Mouse (Mus musculus) stomach, embryonic 15.5 days (tissue): ENCODE results near the gene Bub1. TPM values are rescaled to one million over a fixed set of nuclear protein-coding genes. Genes with fewer than 3 reads are reported as not detected.

Source experiments
- ATAC-seq: fragments of 200-750 bp; cut with Nextera tagmentation; 2 replicates; pipeline ENCODE4 v1.8.0; 2017; ENCODE audit warnings: low read depth, moderate number of reproducible peaks, moderate TSS enrichment; ENCODE audit not compliant: insufficient read depth, low FRiP score
- H3K27ac ChIP-seq: fragments of 300-500 bp; sonication (generic); 2 replicates; pipeline ENCODE4 v1.5.1; 2015; ENCODE audit warnings: mild to moderate bottlenecking, inconsistent platforms
- H3K27me3 ChIP-seq: fragments of 300-500 bp; sonication (generic); replicated peaks from 2 replicates; pipeline ENCODE4 v1.6.1; 2015; ENCODE audit warnings: inconsistent platforms
- H3K36me3 ChIP-seq: fragments of 300-500 bp; sonication (generic); 2 replicates; pipeline ENCODE4 v1.6.1; 2015; ENCODE audit warnings: inconsistent platforms
- H3K4me1 ChIP-seq: fragments of 300-500 bp; sonication (generic); 2 replicates; pipeline ENCODE4 v1.6.1; 2015; ENCODE audit warnings: inconsistent platforms
- H3K4me2 ChIP-seq: fragments of 300-500 bp; sonication (generic); 2 replicates; pipeline ENCODE4 v1.6.1; 2015; ENCODE audit warnings: mild to moderate bottlenecking, inconsistent platforms
- H3K4me3 ChIP-seq: fragments of 300-500 bp; sonication (generic); replicated peaks from 2 replicates; pipeline ENCODE4 v1.5.1; 2015; ENCODE audit warnings: inconsistent platforms
- H3K9ac ChIP-seq: fragments of 300-500 bp; sonication (generic); 2 replicates; pipeline ENCODE4 v1.6.1; 2015; ENCODE audit warnings: inconsistent platforms
- H3K9me3 ChIP-seq: fragments of 300-500 bp; sonication (generic); 2 replicates; pipeline ENCODE4 v1.6.1; 2016; ENCODE audit warnings: inconsistent platforms
- WGBS: fragments of 180-500 bp; shearing (Covaris S2); methylation state at CpG from one replicate; pipeline ENCODE4 v1.1.7; 2015; 5-methylcytosine and 5-hydroxymethylcytosine counted together
- polyA plus RNA-seq: library from polyadenylated mRNA; unstranded; fragments of >200 nt; fragmentation: Nextera tagmentation; extraction: Ambion mirVana; gene quantifications from 2 replicates; pipeline ENCODE4 v1.2.1, GENCODE M21; 2015

Gene Bub1
- polyA plus RNA-seq, 1 experiment from 2014 or later = 36.9 TPM

- peaks cover 6% of the 10 kb centered on the region; the same call in 1 of the 2 replicates for H3K4me1 ChIP-seq
- no peak overlapping the region for H3K9ac ChIP-seq
- no peak overlapping the region for H3K4me2 ChIP-seq
- no peak for ATAC-seq
- WGBS = 90% methylated on average over 5 of the region's 5 CpGs
- H3K27ac ChIP-seq = no peak overlapping the region
- no peak overlapping the region for H3K4me3 ChIP-seq
- H3K36me3 ChIP-seq = no peaks in the 10 kb centered on the region
- H3K27me3 ChIP-seq = no peaks in the 10 kb centered on the region
- no peaks in the 10 kb centered on the region for H3K9me3 ChIP-seq
These were observed 70.1 kb downstream of the Bub1 start for GRCm38 (mm10) chr2:127761587-127761986.

DNA sequence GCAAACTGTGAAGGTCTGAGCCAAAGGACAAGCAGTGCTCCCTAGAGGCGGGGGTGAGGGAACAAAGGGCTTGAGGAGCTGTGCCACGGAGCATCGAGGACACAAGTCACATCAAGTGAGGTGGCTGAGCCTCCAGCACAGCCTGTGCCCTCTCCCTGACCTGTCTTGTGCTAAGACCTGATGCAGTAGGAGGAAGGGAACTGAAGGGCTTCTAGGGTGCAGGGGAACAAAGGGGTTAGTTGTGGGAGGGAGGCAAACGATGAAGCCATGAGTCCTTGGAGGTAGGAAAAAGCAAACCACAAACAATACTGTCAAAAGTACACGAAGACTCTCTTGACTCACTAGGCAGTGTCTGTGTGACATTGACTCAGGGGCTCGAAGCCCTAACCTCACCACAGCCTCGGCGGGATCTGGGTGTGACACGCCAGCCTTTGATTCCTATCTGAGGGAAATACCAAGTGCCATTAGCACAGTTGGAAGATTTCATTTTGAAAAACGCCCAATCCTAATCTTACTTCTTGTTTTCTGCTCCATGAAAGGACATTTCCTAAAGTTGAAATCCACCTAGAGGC lies 71.2 kb downstream of the Bub1 start:
- Histone ChIP-seq H3K4me1 (peaks cover 6% of the 10 kb centered on the region; the same call in 1 of the 2 replicates), H3K27ac (no peak overlapping the region), H3K9ac (no peak overlapping the region), H3K36me3 (no peaks in the 10 kb centered on the region), H3K27me3 (no peaks in the 10 kb centered on the region), H3K4me3 (no peak overlapping the region), H3K9me3 (no peaks in the 10 kb centered on the region), H3K4me2 (no peak overlapping the region)
- 57% methylated on average over 10 of the region's 10 CpGs for whole genome bisulfite sequencing
- no peak for ATAC-seq

GRCm38 (mm10) chr2:127760014-127760413 lies 71.7 kb downstream of the Bub1 start:
- no peak for ATAC-seq
- H3K27ac ChIP-seq = no peak overlapping the region
- no peaks in the 10 kb centered on the region for H3K27me3 ChIP-seq
- no peak overlapping the region for H3K9ac ChIP-seq
- H3K4me2 ChIP-seq = no peak overlapping the region
- no peak overlapping the region for H3K4me3 ChIP-seq
- H3K9me3 ChIP-seq = no peaks in the 10 kb centered on the region
- 89% methylated on average over 6 of the region's 6 CpGs for whole genome bisulfite sequencing
- peaks cover 6% of the 10 kb centered on the region; the same call in 1 of the 2 replicates for H3K4me1 ChIP-seq
- no peaks in the 10 kb centered on the region for H3K36me3 ChIP-seq

DNA sequence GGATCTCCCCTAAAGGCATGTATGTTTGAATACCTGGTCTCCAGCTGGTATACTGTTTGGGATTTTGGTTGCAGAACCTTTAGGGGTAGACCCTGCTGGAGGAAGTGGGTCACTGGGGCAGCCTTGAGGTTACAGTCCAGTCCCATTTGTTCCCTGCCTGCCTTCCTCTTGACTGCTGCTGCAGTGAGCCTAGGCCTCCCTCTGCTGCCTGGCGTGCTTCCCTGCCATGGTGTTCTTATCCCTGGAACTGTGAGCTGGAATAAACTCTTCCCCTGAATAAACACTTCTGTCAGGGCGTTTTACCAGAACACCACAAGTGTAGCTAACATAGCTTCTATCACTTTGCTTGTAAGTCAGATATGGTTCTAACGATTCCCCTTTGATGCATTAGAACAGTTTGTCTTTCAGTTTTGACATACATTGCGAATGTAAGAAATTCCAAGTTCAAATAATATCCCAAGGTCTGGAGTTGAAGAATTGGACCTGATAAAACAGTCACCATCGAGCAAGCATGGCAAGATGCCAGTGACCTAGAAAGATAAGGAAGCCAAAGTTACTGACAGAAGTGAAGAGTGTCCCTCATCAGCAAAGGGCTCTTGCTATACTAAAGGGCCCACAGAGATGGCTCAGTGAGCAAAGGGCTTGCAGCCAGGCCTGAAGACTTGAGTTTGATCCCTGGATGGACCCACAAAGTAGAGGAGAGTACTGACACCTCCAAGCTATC lies 72.3 kb downstream of the Bub1 start:
- H3K27ac ChIP-seq = no peak overlapping the region
- H3K4me3 ChIP-seq = no peak overlapping the region
- peaks cover 6% of the 10 kb centered on the region; the same call in 1 of the 2 replicates for H3K4me1 ChIP-seq
- H3K27me3 ChIP-seq = no peaks in the 10 kb centered on the region
- H3K9ac ChIP-seq = no peak overlapping the region
- ATAC-seq = no peak
- H3K36me3 ChIP-seq = no peaks in the 10 kb centered on the region
- no peaks in the 10 kb centered on the region for H3K9me3 ChIP-seq
- 69% methylated on average over 5 of the region's 5 CpGs for WGBS
- no peak overlapping the region for H3K4me2 ChIP-seq

GRCm38 (mm10) chr2:127757171-127757570 lies 74.5 kb downstream of the Bub1 start:
- no peak overlapping the region for H3K27ac ChIP-seq
- no peak overlapping the region for H3K4me2 ChIP-seq
- ATAC-seq = peak; percentile 43; the same call in 1 of the 2 replicates
- H3K9me3 ChIP-seq = no peaks in the 10 kb centered on the region
- H3K4me3 ChIP-seq = no peak overlapping the region
- peaks cover 6% of the 10 kb centered on the region; the same call in 1 of the 2 replicates for H3K4me1 ChIP-seq
- no peaks in the 10 kb centered on the region for H3K36me3 ChIP-seq
- no peaks in the 10 kb centered on the region for H3K27me3 ChIP-seq
- 24% methylated on average over 8 of the region's 8 CpGs for WGBS
- no peak overlapping the region for H3K9ac ChIP-seq

GRCm38 (mm10) chr2:127754113-127754512 lies 77.6 kb downstream of the Bub1 start:
- Histone ChIP-seq H3K4me2 (no peak overlapping the region), H3K27me3 (no peaks in the 10 kb centered on the region), H3K9me3 (no peaks in the 10 kb centered on the region), H3K9ac (no peak overlapping the region), H3K36me3 (no peaks in the 10 kb centered on the region), H3K4me3 (no peak overlapping the region), H3K4me1 (peaks cover 6% of the 10 kb centered on the region; the same call in 1 of the 2 replicates), H3K27ac (no peak overlapping the region)
- no peak for ATAC-seq
- WGBS = 91% methylated on average over 4 of the region's 4 CpGs

GRCm38 (mm10) chr2:127751849-127752610 lies 79.6 kb downstream of the Bub1 start:
- no peak overlapping the region for H3K9ac ChIP-seq
- peaks cover under 1% of the 10 kb centered on the region; the same call in 1 of the 2 replicates for H3K4me1 ChIP-seq
- no peaks in the 10 kb centered on the region for H3K9me3 ChIP-seq
- no peak for ATAC-seq
- no peak overlapping the region for H3K27ac ChIP-seq
- H3K36me3 ChIP-seq = no peaks in the 10 kb centered on the region
- no peaks in the 10 kb centered on the region for H3K27me3 ChIP-seq
- H3K4me2 ChIP-seq = no peak overlapping the region
- whole genome bisulfite sequencing = 60% methylated on average over 11 of the region's 11 CpGs
- H3K4me3 ChIP-seq = no peak overlapping the region

Other genes starting within 250 kb of the Bub1 start
- gene Zfp661, start 244.8 kb downstream of the Bub1 start, polyA plus RNA-seq = 4.0 and 4.3 TPM in 2 replicates
- 127 and 136 TPM in 2 replicates for gene Mrps5, start 244.6 kb downstream of the Bub1 start, polyA plus RNA-seq
- gene Mal, start 175.2 kb downstream of the Bub1 start, polyA plus RNA-seq = 26.4 and 62.1 TPM in 2 replicates
- gene Mall, start 101.9 kb downstream of the Bub1 start, polyA plus RNA-seq = 19.2 and 24.9 TPM in 2 replicates
- gene Nphp1, start 43.0 kb downstream of the Bub1 start, polyA plus RNA-seq = 24.9 and 25.0 TPM in 2 replicates
- gene Mtln, start 39.4 kb downstream of the Bub1 start, polyA plus RNA-seq = 39.1 and 43.5 TPM in 2 replicates
- gene Acoxl, start 7.0 kb upstream of the Bub1 start, polyA plus RNA-seq = 0.19 and 0.22 TPM in 2 replicates